In the genomic region with DNA sequence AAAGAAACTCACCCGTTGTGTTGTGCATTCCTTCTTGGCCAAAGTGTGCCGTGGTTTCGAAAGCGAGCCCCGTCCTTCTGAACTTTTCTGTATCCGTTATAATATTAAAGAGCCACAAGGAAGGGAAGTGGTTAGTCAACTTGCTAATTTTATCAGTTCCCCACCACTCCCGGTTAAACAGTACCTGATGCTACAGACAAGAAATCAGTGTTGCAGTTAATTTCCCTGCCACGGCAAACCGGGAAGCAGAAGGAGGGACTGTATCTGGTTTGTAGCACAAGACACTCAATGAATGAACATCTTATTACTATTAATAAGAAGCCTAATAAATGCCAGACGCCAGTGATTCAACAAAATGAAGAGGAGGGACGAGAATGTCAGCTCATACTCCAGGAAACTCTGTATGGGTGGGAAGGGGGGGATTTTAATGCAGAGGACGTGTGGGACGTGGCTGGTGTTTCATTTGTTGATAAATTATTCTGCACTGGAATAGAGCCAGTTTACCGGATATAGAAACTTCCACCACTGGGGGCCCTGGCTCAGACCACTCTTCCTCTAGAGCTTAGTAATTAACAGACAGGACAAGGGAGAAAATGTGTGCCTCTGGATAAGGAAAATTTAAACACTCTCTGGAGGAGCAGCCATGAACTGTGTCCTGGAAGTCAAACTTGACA, we compare ENCODE assay signal across 8 mouse cellular contexts.
DNase-seq lines count a peak whose midpoint lies in the region; ATAC-seq and TF ChIP-seq lines count a peak whose summit lies in the region.

No protein-coding gene starts in this region.

- H3K4me2 ChIP-seq in limb, embryonic 13.5 days (replicated peaks): peak overlapping the region; percentile 52

- H3K27me3 ChIP-seq in limb, embryonic 13.5 days: no peaks in the 10 kb centered on the region
- no peaks in the 10 kb centered on the region for H3K27me3 ChIP-seq in splenic B cell, adult 2 months (ENCODE audit: control insufficient read depth, insufficient read depth, low read length, poor library complexity, severe bottlenecking)

- peak overlapping the region; percentile 57 for H3K4me3 ChIP-seq in lung, adult 2 months (replicated peaks; ENCODE audit: extremely low read depth, low read depth, low read length)
- H3K4me3 ChIP-seq in limb, embryonic 13.5 days: peak overlapping the region; percentile 29

- H3K9ac ChIP-seq in limb, embryonic 13.5 days: no peak overlapping the region

- TF ChIP-seq CTCF in lung, adult 2 months (IDR thresholded peaks at IDR 0.05; ENCODE audit: insufficient read depth, low read length): no peak

- 3% methylated on average over 14 of the region's 14 CpGs for WGBS in lung, adult 2 months
- 17% methylated on average over 14 of the region's 14 CpGs for WGBS in limb, embryonic 13.5 days

- TF ChIP-seq POLR2A in lung, adult 2 months (IDR thresholded peaks at IDR 0.05; ENCODE audit: borderline replicate concordance, extremely low read depth, low read depth, low read length): no peak

- H3K4me1 ChIP-seq in lung, adult 2 months (ENCODE audit: control insufficient read depth, insufficient read depth, low read length): 0 out of 2 replicates have a peak, but pooled peaks cover 4% of the 10 kb centered on the region
- peaks cover 17% of the 10 kb centered on the region; the same call in 1 of the 2 replicates for H3K4me1 ChIP-seq in limb, embryonic 13.5 days

- peak; percentile 9 for DNase-seq in lung, adult 2 months
- DNase-seq in lung, adult 18-20 months: no peak
- DNase-seq in splenic B cell, adult 2 months (ENCODE audit: low read depth, low spot score): peak; percentile 30
- DNase-seq in gastrocnemius, postnatal 10 days: no peak
- DNase-seq in cerebellum, adult 18-20 months: no peak

- H3K9me3 ChIP-seq in limb, embryonic 13.5 days: no peaks in the 10 kb centered on the region; the same call in 1 of the 2 replicates

- ATAC-seq in granulocyte monocyte progenitor cell, adult 5-6 weeks (replicated peaks; ENCODE audit: poor library complexity, severe bottlenecking): peak; percentile 87
- ATAC-seq in limb, embryonic 13.5 days (ENCODE audit: low FRiP score, low read depth): peak; percentile 54
- no peak for ATAC-seq in erythroblast, adult 5-6 weeks (replicated peaks; ENCODE audit: low FRiP score, poor library complexity, severe bottlenecking)

- H3K36me3 ChIP-seq in limb, embryonic 13.5 days: no peaks in the 10 kb centered on the region
- no peaks in the 10 kb centered on the region for H3K36me3 ChIP-seq in splenic B cell, adult 2 months (ENCODE audit: control insufficient read depth, insufficient read depth, low read length, poor library complexity, severe bottlenecking)

- peak overlapping the region; percentile 10; the same call in 1 of the 2 replicates for H3K27ac ChIP-seq in limb, embryonic 13.5 days

Comparison
In these comparisons a context has a peak if more than half of its experiments do, and no peak if none do; other contexts are left out.
1. DNase-seq: peak in lung, adult 2 months (single experiment) and splenic B cell, adult 2 months (single experiment); none in lung, adult 18-20 months (0 of 2), gastrocnemius, postnatal 10 days (single experiment) and cerebellum, adult 18-20 months (0 of 2).